Mouse (Mus musculus): Measurements from ENCODE around the gene Dnajc7.

DNA sequence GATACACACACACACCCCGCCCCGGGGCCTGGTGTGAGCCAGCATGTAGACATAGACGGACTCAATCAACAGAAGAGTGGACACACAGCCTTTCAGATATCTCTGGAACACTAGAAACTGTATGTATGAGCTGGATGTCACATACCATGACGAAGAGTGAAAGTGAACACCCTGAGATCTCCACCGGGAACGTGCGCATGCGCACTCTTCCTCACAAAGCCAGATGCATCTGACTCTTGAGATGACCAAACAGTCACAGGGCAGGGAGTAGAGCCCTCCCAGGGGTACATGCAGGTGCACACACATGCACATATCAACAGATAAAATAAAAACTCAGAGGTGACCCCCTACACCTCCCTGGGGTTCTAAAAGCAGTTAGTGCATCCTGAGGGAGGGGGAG lies 28.4 kb upstream of the Dnajc7 start:
- TF ChIP-seq POLR2A (IDR thresholded peaks at IDR 0.05; ENCODE audit: insufficient read length, low read depth) (no peak), USF1 (IDR thresholded peaks at IDR 0.05; ENCODE audit: low read depth) (no peak), E2F4 (IDR thresholded peaks at IDR 0.05; ENCODE audit: insufficient read depth) (no peak), TCF3 (IDR thresholded peaks at IDR 0.05; ENCODE audit: insufficient read length, low read depth) (no peak), TCF12 (IDR thresholded peaks at IDR 0.05; ENCODE audit: insufficient read depth, poor library complexity, severe bottlenecking) (no peak), MAX (IDR thresholded peaks at IDR 0.05; ENCODE audit: low read depth) (no peak), POLR2AphosphoS2 (IDR thresholded peaks at IDR 0.05; ENCODE audit: insufficient read length, low read depth) (no peak), CEBPB (IDR thresholded peaks at IDR 0.05; ENCODE audit: insufficient read depth, poor library complexity, severe bottlenecking) (no peak), SRF (IDR thresholded peaks at IDR 0.05; ENCODE audit: control insufficient read depth, insufficient read length, low read depth) (no peak), MYOD1 (IDR thresholded peaks at IDR 0.05; ENCODE audit: control insufficient read depth in 1 of 3, insufficient read length in 2 of 3, low read depth in 2 of 3) (no peak), MYOG (IDR thresholded peaks at IDR 0.05; ENCODE audit: control insufficient read depth in 1 of 3, insufficient read depth in 1 of 3, insufficient read length in 2 of 3, low read depth in 2 of 3) (no peak), REST (IDR thresholded peaks at IDR 0.05; ENCODE audit: insufficient read depth, insufficient read length) (no peak)
